Mouse (Mus musculus) G1E-ER4 (cell line): ENCODE results near the gene Nectin1. TPM values are rescaled to one million over a fixed set of nuclear protein-coding genes. Genes with fewer than 3 reads are reported as not detected.

Source experiments
- GATA1 ChIP-seq: IDR thresholded peaks from one replicate; pipeline ENCODE4 v1.8.0; 2012; ENCODE audit warnings: low read length, inconsistent platforms
- polyA plus RNA-seq: library from polyadenylated mRNA; stranded (reverse); fragments of >175 nt; gene quantifications from 2 replicates; pipeline ENCODE4 v1.2.3, GENCODE M21; 2012

The Nectin1 gene
- polyA plus RNA-seq, 1 experiment = not detected

GRCm38 (mm10) chr9:43845660-43846455, 102.1 kb downstream of the Nectin1 start:
- no peak for TF ChIP-seq GATA1

GRCm38 (mm10) chr9:43847861-43848260, 104.1 kb downstream of the Nectin1 start:
- TF ChIP-seq GATA1 = no peak

DNA sequence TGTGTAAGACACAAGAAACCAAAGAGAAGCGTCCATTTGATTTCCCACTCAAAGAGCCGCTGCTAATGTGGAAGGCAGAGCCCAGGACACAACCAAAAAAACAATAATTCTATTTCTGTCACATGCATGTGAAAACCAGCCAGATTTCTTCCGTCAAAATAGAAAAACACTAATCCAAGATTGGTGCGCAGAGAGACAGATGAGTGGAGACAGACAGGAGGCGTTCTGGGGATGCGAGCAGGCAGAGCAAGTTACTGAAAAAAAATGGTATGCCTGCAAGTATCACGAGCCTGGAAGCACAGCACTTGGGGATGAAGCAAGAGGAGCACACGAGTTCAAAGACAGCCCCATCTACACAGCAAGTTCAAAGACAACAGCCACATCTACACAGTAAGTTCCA, 106.5 kb downstream of the Nectin1 start:
- no peak for TF ChIP-seq GATA1

GRCm38 (mm10) chr9:43851154-43851553, 107.4 kb downstream of the Nectin1 start:
- no peak for TF ChIP-seq GATA1

DNA sequence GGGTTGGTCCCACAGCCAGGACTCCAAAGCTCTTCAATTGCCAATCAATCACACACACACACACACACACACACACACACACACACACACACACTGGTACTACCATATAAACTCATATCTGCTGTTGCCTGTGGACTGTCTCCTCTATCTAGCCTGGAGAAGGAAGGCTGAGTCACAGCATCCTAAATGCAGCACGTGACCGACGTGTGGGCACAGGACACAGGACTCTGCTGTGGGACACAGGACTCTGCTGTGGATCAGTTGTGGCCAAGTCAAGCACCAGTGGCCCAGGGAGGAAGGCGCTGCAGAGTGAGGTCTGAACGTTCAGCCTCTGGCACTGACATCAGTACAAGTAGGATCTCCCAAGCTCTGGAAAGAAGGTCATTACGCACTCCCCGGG, 112.1 kb downstream of the Nectin1 start:
- TF ChIP-seq GATA1 = no peak
